Mouse (Mus musculus) monocyte, adult 5-6 weeks (primary cell): ENCODE measurements around the gene Mettl25. TPM values are rescaled to one million over a fixed set of nuclear protein-coding genes. Genes with fewer than 3 reads are reported as not detected.

ENCODE experiments used
- ATAC-seq: fragments of 153-309, 156-312 bp; replicated peaks from 2 replicates; pipeline ENCODE4 v1.8.0; 2017; ENCODE audit warnings: mild to moderate bottlenecking; ENCODE audit not compliant: low TSS enrichment, insufficient number of reproducible peaks, severe bottlenecking, poor library complexity, low FRiP score
- total RNA-seq: library from RNA; stranded (forward); fragments of 200-1000, 200-491, 200-594 nt; gene quantifications from 3 replicates; pipeline ENCODE4 v1.2.3, GENCODE M21; 2017

The Mettl25 gene
- total RNA-seq: 8.9 to 18.1 TPM (median 16.2 TPM) in 3 replicates

DNA sequence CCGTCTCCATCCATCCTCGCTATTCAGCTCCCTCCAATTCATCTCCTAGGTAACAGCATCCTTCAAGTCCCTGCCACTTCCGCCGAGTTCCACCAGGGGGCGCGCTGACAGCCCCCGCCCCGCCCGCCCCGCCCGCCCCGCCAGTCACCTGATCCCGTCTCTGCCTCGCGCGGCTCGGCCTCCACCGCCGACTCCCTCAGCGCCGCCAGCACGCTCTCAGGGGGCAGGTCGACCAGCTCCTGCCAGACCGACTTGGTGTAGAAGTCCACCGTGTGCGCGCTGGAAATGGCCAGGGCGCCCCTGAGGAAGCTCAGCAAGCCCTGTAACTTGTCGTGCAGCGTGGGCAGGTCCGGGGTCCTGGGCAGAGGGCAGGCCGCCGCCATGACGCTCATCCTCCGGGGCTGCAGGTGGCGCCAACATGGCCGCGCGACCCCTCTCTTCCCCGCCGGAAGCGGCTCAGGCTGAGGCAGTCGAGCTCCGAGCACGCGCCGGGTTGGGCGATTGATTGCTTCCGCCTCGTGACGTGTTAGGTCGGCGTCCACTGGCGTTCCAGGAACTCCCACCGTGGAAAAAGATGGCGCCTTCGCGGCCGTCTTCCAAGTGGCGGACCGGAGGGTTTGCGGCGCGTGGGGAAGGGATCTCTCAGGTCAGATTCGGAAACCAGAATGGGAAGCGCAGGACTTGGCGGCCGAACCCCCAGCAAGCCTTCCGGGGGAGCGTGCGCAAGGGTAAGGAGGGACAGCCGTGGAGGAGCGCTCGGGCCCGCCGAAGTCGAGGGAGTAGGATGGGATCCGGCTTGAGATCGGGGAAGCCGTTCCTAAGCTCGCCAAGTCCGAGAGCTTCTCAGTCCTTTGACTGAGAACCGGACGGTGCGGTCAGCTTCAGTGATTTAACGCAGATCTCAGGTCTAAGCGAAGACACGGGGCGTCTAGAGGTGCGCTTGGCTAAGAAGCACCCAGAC, at the start of gene Mettl25, which contains the start of gene Ccdc59:
Mettl25 (minus strand) TSS at position 453 of the 961 bp plus-strand sequence.
Ccdc59 (plus strand) TSS at position 140 of the 961 bp plus-strand sequence.
- ATAC-seq: peak; percentile 95

- ATAC-seq: no peak
These were observed 26.1 kb upstream of the Mettl25 start for GRCm38 (mm10) chr10:105867312-105867711.

- ATAC-seq: no peak
These were observed 10.0 kb upstream of the Mettl25 start for GRCm38 (mm10) chr10:105851136-105851535.

DNA sequence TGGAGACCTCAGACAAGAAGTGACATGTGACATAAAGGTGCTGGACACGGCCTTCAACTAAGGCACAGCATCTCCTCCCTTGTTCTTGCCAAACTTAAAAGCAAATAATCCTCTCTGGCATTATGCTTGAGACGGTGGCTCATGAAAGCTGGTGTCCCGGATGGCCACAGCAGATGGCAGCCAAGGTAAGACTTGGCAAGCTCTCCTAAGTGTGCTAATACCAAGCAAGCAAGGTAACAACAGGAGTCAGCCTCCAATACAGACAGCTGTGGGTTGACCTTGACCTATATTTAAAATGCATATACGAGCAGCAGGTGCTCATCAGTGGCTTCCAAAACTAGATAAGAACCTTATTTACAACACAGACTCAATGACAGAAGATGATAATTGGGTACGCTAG, 9.1 kb upstream of the Mettl25 start:
- ATAC-seq: no peak

DNA sequence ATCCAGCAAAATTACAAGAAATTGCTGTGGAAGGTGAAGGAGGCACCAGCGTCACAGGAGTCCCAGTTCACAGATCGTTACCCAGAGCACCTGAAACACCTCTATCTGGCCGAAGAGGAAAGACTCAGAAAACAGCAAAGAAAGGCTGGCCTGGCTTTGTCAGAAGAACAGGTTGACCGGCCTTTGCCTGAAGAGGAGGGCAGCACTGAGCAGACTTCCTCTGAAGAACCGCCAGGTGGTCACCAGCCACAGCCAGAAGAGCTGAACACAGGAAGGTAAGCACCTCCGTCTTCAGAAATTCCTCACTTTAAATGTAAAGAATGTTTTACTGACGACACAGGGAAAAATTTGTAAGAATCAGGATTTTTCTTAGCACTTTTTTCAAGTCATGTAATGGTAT, 1.4 kb upstream of the Mettl25 start:
- ATAC-seq: no peak

GRCm38 (mm10) chr10:105834627-105835228, 6.5 kb downstream of the Mettl25 start:
- ATAC-seq: no peak

DNA sequence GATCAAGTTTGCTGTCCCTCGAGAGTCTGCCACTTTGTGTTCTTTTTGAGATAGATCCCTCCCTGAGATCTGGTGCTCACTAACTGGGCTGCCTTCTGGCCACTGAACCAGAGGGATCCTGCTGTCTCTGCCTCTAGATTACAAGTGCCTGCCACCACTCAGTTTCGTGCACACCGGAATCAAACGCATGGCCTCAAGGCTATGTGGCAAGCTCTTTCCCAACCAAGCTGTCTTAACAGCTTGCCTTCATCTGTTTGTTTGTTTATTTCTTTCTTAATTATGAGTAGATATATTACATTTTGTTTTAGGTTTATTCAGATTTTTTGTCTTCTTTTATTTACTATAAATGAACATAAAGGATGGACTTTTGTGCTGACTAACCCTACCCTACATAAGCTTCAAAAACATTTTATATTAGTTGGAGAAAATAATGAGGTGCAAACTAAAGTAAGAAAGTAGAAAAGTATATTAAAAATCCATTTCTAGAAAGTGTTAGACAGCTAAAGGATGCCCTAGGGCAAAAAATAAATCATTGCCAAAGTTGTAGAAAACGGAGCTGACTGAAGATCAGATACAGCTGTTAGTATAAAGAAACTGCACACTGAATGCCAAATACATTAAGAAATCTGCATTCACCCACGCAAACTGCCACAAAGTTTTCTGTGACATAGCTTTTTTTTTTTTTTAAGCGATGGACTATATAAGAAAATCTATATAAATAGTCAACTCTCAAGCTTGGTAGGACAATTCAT, 34.7 kb downstream of the Mettl25 start:
- ATAC-seq: no peak

- ATAC-seq: no peak
These were observed 37.7 kb downstream of the Mettl25 start for GRCm38 (mm10) chr10:105803461-105803860.

DNA sequence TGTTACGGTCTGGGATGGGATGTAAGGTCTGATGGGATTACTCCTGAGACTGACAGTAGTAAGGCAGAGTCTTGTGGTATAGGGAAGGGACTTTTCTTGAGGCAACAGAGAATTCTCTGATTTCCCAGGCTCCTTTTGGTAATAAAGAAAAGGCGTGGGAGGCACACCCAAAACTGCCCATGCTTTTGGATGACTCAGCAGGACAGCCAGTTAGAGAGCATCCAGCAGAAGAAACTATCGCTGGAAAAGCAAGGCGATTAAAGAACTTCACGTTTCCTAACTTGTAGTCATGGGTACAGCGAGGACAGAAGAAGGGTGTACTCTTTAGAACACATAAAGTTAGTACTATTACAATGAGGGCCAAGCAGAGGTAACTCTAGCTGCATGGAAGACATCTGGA, 39.0 kb downstream of the Mettl25 start:
- ATAC-seq: no peak

GRCm38 (mm10) chr10:105801147-105801546, 40.0 kb downstream of the Mettl25 start:
- no peak for ATAC-seq

DNA sequence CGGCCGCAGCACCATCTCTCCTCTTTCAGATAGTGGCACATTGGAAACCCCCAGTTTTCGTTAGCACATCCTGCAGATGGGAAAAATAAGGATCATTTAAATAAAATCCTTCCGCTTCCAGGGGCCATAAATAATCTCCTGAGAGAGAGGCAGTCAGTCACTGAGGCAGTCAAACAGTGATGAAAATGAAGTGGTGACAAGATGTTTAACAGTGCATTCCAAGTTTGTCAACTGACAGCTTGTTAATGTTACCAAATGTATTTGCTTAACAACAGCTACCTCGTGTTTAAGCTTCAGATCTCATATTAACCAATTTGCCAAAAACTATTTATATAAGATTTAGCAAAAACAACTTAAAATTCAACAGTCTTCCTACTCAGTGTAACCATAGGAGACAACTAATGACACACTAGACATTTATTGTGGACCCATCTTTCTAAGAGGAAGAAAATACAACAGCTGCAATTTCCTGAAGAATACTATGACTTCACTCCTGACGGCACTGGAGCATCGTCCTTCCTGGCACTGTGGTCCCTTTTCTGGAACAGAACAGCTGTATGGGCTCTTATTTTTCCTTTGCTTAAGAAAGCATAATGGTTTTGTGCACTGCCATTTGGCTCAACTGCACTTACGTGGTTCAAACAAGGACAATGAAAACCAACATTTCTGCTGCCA, 43.8 kb downstream of the Mettl25 start:
- no peak for ATAC-seq

DNA sequence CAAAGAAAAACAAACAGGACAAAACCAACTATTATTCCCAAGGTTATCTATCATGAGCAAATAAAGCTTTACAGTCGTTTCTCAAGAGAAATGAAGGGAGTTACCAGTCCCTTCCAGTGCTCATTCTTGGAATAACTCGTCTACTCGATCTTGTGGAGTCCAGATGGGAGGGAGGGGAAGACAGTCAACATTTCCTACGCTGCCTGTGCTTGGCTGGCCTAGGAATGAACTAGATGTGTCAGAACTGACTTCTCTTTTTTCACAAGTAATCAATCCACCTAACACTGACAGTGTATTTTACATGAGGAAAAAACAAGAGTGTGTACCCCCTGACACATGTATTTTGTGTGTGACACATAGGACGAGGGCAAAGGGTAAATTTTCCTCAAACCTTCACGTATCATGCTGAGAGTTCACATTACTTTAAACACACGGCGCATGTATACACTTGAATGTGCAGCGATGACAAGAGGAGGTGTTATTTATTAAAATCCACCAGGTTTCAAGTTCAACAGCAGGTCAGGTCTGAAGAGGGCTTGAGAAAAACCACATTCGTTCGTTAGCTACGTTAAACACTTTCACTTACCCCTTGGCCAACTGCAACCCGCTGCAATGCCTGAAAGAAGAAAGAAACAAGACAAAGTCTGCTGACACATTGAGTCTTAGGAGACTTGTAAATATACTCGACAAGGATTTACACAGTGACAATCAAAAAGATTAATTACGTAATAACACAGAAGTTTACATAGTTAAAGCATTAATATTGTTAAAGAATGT, 47.2 kb downstream of the Mettl25 start:
- ATAC-seq: no peak

DNA sequence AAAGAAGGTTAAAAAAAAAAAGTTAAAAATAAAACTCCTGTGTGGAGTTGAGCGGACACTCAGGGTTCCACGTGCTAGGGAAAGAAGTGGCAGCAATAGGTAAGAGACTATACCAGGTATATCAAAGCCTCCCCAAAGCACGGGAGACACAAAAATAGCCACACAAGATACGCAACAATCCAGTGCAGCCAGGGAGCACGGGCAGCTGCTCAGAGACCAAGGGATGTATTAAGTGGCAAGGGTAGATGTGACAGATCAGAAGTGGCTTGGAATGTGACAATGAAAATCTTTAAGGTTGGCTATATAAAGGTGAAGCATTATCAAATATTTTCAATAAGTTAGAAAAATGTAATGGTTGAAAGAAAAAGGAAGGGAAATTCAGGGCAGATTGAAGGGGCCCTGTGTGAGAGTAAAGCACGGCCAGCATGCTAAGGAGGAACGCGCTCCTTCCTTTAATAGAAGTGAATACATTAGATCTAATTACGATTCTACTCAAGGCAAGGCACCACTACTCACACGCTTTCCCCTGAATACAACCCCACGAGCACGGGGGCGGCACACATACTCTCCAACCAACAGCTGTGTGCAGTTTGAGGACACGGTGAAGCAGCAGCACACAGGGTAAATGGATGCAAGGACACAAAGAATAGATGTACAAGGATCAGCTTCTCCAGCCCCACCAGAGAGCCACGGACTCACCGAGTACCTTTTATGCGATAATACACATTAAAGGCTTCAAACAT, 52.3 kb downstream of the Mettl25 start:
- no peak for ATAC-seq

DNA sequence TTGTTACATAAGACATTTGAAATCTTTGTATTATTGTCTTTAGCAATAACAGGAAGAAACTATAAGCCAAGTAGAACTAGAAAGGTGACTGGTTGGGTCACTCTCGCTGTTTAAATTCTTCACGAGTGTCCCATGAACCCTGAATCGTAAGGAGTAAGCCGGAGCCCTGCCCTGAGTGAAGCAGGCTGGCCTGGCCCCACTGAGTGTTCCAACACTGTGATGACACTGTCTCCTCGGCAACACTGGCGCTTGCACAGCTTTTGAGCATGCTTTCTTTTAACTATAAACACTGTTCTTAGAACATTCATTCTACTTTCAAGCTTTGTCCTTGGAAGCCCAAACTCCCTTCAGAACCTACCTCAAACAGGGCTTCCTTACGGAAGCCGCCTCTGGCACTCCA, 57.4 kb downstream of the Mettl25 start:
- no peak for ATAC-seq

DNA sequence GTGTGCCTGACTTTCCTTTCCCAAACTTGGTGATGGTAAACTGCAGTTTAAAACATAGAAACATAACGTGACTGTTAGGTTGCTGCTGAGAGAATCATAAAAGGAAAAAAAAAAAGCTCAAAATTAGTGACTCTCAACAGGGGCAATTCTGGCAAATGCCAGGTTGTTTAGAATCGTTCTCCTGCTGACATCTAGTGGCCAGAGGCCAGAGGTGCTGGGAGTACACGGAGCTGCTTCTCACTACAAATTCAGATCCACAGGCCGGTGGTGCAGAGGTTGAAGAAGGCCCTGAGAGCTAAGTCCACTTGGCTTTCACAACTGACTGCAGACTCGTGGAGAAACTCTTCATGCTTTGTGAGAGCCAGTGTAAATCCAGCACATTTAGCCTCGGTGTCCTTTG, 66.8 kb downstream of the Mettl25 start:
- no peak for ATAC-seq

- ATAC-seq: peak; percentile 31
These were observed 68.3 kb downstream of the Mettl25 start for GRCm38 (mm10) chr10:105772821-105773302.

GRCm38 (mm10) chr10:105763959-105764358, 77.2 kb downstream of the Mettl25 start:
- no peak for ATAC-seq
